Mouse (Mus musculus) kidney, embryonic 15.5 days (tissue): ENCODE results near the gene Pitx3. TPM values are rescaled to one million over a fixed set of nuclear protein-coding genes. Genes with fewer than 3 reads are reported as not detected.

Source experiments
- ATAC-seq: fragments of 200-750 bp; cut with Nextera tagmentation; replicated peaks from 2 replicates; pipeline ENCODE4 v1.8.0; 2017; ENCODE audit warnings: moderate TSS enrichment; ENCODE audit not compliant: low FRiP score
- H3K27ac ChIP-seq: fragments of 300-500 bp; sonication (generic); 2 replicates; pipeline ENCODE4 v1.5.1; 2015; ENCODE audit warnings: mild to moderate bottlenecking, inconsistent platforms
- H3K27me3 ChIP-seq: fragments of 300-500 bp; sonication (generic); 2 replicates; pipeline ENCODE4 v1.6.1; 2015; ENCODE audit warnings: inconsistent platforms
- H3K36me3 ChIP-seq: fragments of 300-500 bp; sonication (generic); 2 replicates; pipeline ENCODE4 v1.6.1; 2015; ENCODE audit warnings: inconsistent platforms
- H3K4me1 ChIP-seq: fragments of 300-500 bp; sonication (generic); 2 replicates; pipeline ENCODE4 v1.6.1; 2015; ENCODE audit warnings: inconsistent platforms
- H3K4me2 ChIP-seq: fragments of 300-500 bp; sonication (generic); 2 replicates; pipeline ENCODE4 v1.6.1; 2015; ENCODE audit warnings: moderate library complexity, mild to moderate bottlenecking, inconsistent platforms
- H3K4me3 ChIP-seq: fragments of 300-500 bp; sonication (generic); replicated peaks from 2 replicates; pipeline ENCODE4 v1.5.1; 2015; ENCODE audit warnings: mild to moderate bottlenecking, inconsistent platforms
- H3K9ac ChIP-seq: fragments of 300-500 bp; sonication (generic); 2 replicates; pipeline ENCODE4 v1.6.1; 2015; ENCODE audit warnings: mild to moderate bottlenecking, inconsistent platforms
- H3K9me3 ChIP-seq: fragments of 300-500 bp; sonication (generic); replicated peaks from 2 replicates; pipeline ENCODE4 v1.6.1; 2016; ENCODE audit warnings: inconsistent platforms
- WGBS: fragments of 180-500 bp; shearing (Covaris S2); methylation state at CpG from one replicate; pipeline ENCODE4 v1.1.7; 2015; ENCODE audit warnings: mixed read lengths; 5-methylcytosine and 5-hydroxymethylcytosine counted together
- polyA plus RNA-seq: library from polyadenylated mRNA; unstranded; fragments of >200 nt; fragmentation: Nextera tagmentation; extraction: Ambion mirVana; gene quantifications from 2 replicates; pipeline ENCODE4 v1.2.1, GENCODE M21; 2015

Pitx3 gene
- polyA plus RNA-seq, 1 experiment from 2014 or later = 0.48 TPM

DNA sequence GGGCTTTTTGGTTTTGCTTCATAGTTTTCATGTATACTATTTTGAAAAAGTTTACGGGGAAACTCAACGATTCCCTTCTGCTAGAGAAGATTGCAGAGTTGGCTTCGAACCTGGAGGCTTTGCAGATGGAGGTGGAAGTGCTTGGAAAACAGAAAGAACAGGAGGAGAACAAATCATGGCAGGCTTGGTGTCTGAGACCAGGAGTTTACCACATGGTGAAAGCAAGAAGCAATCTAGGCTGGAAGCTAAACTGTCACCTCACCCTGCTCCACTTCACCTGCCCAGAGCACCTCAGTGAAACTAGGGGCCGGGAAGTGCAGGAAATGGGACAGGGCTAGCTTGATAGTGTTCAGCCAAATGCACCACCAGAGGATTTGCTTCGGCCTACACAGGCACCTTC is 51.7 kb downstream of the Pitx3 start:
- Histone ChIP-seq H3K27ac (no peak overlapping the region), H3K36me3 (no peaks in the 10 kb centered on the region), H3K4me1 (no peaks in the 10 kb centered on the region), H3K9ac (no peak overlapping the region), H3K9me3 (no peaks in the 10 kb centered on the region; the same call in 1 of the 2 replicates), H3K4me3 (no peak overlapping the region), H3K4me2 (no peak overlapping the region), H3K27me3 (0 out of 2 replicates have a peak, but pooled peaks cover 3% of the 10 kb centered on the region)
- no peak for ATAC-seq
- WGBS = 87% methylated on average over 5 of the region's 5 CpGs

DNA sequence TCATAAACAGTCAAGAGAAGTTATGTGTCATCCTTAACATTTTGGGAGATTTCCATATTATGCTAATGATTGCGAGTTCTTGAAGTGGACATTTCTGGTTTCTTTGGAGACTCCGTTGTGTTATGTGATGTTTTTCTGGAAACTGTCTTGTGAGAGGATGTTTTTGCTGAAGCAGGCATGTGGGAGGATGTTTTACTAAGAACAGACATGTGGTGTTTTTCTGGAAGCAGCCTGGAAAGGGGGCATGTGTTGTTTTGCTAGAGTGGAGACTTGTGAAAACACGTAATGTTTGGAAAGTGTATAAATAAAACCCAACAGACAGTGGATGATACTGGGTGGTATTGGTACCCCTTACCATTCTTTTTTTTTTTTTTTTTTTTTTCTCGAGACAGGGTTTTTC is 52.8 kb downstream of the Pitx3 start:
- Histone ChIP-seq H3K9ac (no peak overlapping the region), H3K27ac (no peak overlapping the region), H3K9me3 (no peaks in the 10 kb centered on the region; the same call in 1 of the 2 replicates), H3K36me3 (no peaks in the 10 kb centered on the region), H3K4me1 (no peaks in the 10 kb centered on the region), H3K4me3 (no peak overlapping the region), H3K4me2 (no peak overlapping the region), H3K27me3 (0 out of 2 replicates have a peak, but pooled peaks cover 3% of the 10 kb centered on the region)
- no peak for ATAC-seq
- 77% methylated on average over 4 of the region's 4 CpGs for WGBS

DNA sequence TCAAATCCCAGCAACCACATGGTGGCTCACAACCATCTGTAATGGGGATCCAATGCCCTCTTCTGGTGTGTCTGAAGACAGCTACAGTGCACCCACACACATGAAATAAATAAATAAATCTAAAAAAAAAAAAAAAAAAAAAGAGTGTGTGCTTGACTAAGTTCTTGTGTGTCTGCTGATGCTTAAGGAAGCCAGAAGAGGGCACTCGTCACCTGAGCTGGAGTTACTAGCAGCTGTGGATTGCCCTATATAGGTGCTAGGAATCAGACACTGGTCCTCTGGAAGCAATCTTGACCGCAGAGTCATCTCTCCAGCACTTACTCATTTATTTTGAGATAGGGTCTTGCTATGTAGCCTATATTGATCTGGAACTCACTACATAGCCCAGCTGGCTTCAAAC is 54.0 kb downstream of the Pitx3 start:
- no peaks in the 10 kb centered on the region; the same call in 1 of the 2 replicates for H3K9me3 ChIP-seq
- no peak overlapping the region for H3K9ac ChIP-seq
- no peaks in the 10 kb centered on the region for H3K4me1 ChIP-seq
- H3K4me3 ChIP-seq = no peak overlapping the region
- no peak overlapping the region for H3K27ac ChIP-seq
- no peak for ATAC-seq
- 96% methylated on average over 2 of the region's 2 CpGs for WGBS
- no peaks in the 10 kb centered on the region for H3K36me3 ChIP-seq
- H3K4me2 ChIP-seq = no peak overlapping the region
- 0 out of 2 replicates have a peak, but pooled peaks cover 3% of the 10 kb centered on the region for H3K27me3 ChIP-seq

DNA sequence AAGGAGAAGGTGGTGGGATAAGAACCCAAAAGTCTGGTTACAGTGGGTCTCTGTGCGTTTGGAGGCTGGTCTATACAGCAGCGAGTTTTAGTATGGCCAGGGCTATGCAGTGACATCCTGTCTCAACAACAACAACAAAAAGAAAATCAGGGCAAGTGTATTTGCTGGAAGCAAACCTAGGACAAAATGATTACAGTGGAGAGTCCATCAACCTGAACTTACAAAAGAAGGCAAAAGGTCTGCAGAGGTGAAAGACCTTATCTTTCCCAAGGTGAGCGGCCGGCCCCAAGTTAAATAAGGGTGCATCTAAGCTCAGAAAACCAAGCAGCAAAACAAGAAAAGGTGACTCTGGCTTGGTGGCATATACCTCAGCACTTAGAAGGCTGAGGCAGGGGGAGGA is 56.5 kb downstream of the Pitx3 start:
- H3K4me3 ChIP-seq = no peak overlapping the region
- 88% methylated on average over 4 of the region's 4 CpGs for WGBS
- H3K27me3 ChIP-seq = 0 out of 2 replicates have a peak, but pooled peaks cover 3% of the 10 kb centered on the region
- H3K27ac ChIP-seq = no peak overlapping the region
- no peaks in the 10 kb centered on the region for H3K4me1 ChIP-seq
- no peak for ATAC-seq
- H3K4me2 ChIP-seq = no peak overlapping the region
- H3K9me3 ChIP-seq = no peaks in the 10 kb centered on the region; the same call in 1 of the 2 replicates
- no peak overlapping the region for H3K9ac ChIP-seq
- no peaks in the 10 kb centered on the region for H3K36me3 ChIP-seq

DNA sequence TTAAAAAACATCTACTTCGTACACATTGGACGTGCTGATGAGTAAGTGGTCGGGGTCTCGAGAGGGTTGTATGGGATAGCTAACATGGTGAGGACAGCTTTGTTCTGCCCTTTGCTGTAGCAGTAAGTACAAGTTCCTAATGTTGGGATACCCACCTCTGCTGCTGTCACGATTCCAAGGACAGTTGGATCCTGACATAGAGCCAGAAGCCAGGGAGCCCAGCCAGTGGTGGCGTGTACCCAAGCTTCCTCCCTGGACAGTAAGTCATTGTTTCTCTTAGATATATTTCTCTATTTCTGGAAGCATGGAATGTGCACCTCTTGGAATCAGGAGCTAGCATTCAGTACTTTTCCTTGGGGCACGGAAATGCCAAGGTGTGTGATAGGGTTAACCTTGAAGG is 60.3 kb downstream of the Pitx3 start:
- Histone ChIP-seq H3K9me3 (no peaks in the 10 kb centered on the region), H3K4me2 (no peak overlapping the region), H3K9ac (no peak overlapping the region), H3K27me3 (0 out of 2 replicates have a peak, but pooled peaks cover 3% of the 10 kb centered on the region), H3K27ac (no peak overlapping the region), H3K4me1 (no peaks in the 10 kb centered on the region), H3K4me3 (no peak overlapping the region), H3K36me3 (peaks cover 28% of the 10 kb centered on the region)
- ATAC-seq = no peak
- WGBS = 79% methylated on average over 7 of the region's 7 CpGs

DNA sequence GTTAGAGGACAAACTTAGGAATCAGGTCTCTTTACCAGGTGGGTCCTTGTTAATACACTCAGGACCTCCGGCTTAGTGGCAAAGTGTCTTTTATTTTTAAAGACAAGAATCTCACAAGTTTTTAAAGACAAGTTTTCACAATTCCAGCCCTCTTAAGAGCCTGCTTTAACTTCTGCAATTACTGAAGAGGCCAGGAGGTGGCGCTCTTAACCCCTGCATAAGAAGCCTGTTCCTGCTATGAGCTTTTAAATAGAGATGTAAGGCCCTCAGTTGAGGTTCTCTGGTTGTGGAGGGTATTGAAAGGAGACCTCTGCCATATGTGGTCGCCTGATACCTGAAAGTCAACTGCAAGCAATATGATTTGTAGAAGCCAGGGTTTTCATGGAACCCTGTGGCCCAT is 61.8 kb downstream of the Pitx3 start:
- H3K27me3 ChIP-seq = no peaks in the 10 kb centered on the region
- H3K27ac ChIP-seq = no peak overlapping the region
- no peaks in the 10 kb centered on the region for H3K9me3 ChIP-seq
- WGBS = 54% methylated on average over 3 of the region's 3 CpGs
- H3K4me1 ChIP-seq = no peaks in the 10 kb centered on the region
- H3K4me3 ChIP-seq = no peak overlapping the region
- no peak overlapping the region for H3K9ac ChIP-seq
- no peak overlapping the region for H3K4me2 ChIP-seq
- ATAC-seq = no peak
- H3K36me3 ChIP-seq = peaks cover 43% of the 10 kb centered on the region

Other genes with a start within 250 kb of the Pitx3 start
- 18.6 and 18.8 TPM in 2 replicates for gene Armh3, start 149.8 kb downstream of the Pitx3 start, polyA plus RNA-seq
- gene Hps6, start 144.8 kb downstream of the Pitx3 start, polyA plus RNA-seq = 8.3 and 8.9 TPM in 2 replicates
- 33.3 and 44.6 TPM in 2 replicates for gene Pprc1, start 103.4 kb downstream of the Pitx3 start, polyA plus RNA-seq
- 83.4 and 91.9 TPM in 2 replicates for gene Ldb1, start 103.1 kb downstream of the Pitx3 start, polyA plus RNA-seq
- 99.4 and 101 TPM in 2 replicates for gene Nolc1, start 72.5 kb downstream of the Pitx3 start, polyA plus RNA-seq
- not detected in 2 replicates for gene Elovl3, start 16.4 kb downstream of the Pitx3 start, polyA plus RNA-seq
- 50.7 and 51.0 TPM in 2 replicates for gene Gbf1, start 4.2 kb upstream of the Pitx3 start, polyA plus RNA-seq
- gene Nfkb2, start 156.0 kb upstream of the Pitx3 start, polyA plus RNA-seq = 8.3 and 9.8 TPM in 2 replicates
- gene Psd, start 178.8 kb upstream of the Pitx3 start, polyA plus RNA-seq = 3.9 and 7.2 TPM in 2 replicates
- gene Fbxl15, start 179.9 kb upstream of the Pitx3 start, polyA plus RNA-seq = 18.2 and 20.1 TPM in 2 replicates
- gene Cuedc2, start 190.4 kb upstream of the Pitx3 start, polyA plus RNA-seq = 158 and 177 TPM in 2 replicates
- 12.5 and 15.0 TPM in 2 replicates for gene Mfsd13a, start 192.8 kb upstream of the Pitx3 start, polyA plus RNA-seq
- gene 2310034G01Rik, start 202.0 kb upstream of the Pitx3 start, polyA plus RNA-seq = 2.0 and 2.6 TPM in 2 replicates
- gene Actr1a, start 247.4 kb upstream of the Pitx3 start, polyA plus RNA-seq = 122 and 136 TPM in 2 replicates
- 42.3 and 46.5 TPM in 2 replicates for gene Sufu, start 248.6 kb upstream of the Pitx3 start, polyA plus RNA-seq